Mouse (Mus musculus): ENCODE measurements around the gene Adamts17.

Adamts17 gene

GRCm38 (mm10) chr7:66849316-66849715 lies 9.8 kb downstream of the Adamts17 start:
- Histone ChIP-seq H3K4me1 (replicated peaks; ENCODE audit: low read depth, low read length) (0 out of 2 replicates have a peak, but pooled peaks cover 4% of the 10 kb centered on the region), H3K27me3 (ENCODE audit: insufficient read depth, low read length) (peaks cover 4% of the 10 kb centered on the region; the same call in 1 of the 2 replicates), H3K4me3 (replicated peaks; ENCODE audit: low read length) (no peak overlapping the region), H3K36me3 (ENCODE audit: insufficient read depth, low read length) (no peaks in the 10 kb centered on the region), H3K9me3 (ENCODE audit: low read length) (no peaks in the 10 kb centered on the region)
- TF ChIP-seq CTCF (conservative IDR thresholded peaks at IDR 0.05; ENCODE audit: low read length): no peak
- no peak for TF ChIP-seq POU5F1 (IDR thresholded peaks at IDR 0.05; ENCODE audit: borderline replicate concordance, low read length)
- TF ChIP-seq NANOG (IDR thresholded peaks at IDR 0.05; ENCODE audit: borderline replicate concordance, low read length): no peak

- H3K4me3 ChIP-seq (replicated peaks; ENCODE audit: low read length): no peak overlapping the region
Measured at GRCm38 (mm10) chr7:66852164-66852563, 12.6 kb downstream of the Adamts17 start.

GRCm38 (mm10) chr7:66857610-66858009 lies 18.1 kb downstream of the Adamts17 start:
- TF ChIP-seq POU5F1 (IDR thresholded peaks at IDR 0.05; ENCODE audit: borderline replicate concordance, low read length) (no peak), CTCF (conservative IDR thresholded peaks at IDR 0.05; ENCODE audit: low read length) (no peak), NANOG (IDR thresholded peaks at IDR 0.05; ENCODE audit: borderline replicate concordance, low read length) (no peak)
- Histone ChIP-seq H3K4me3 (replicated peaks; ENCODE audit: low read length) (no peak overlapping the region), H3K27me3 (ENCODE audit: insufficient read depth, low read length) (no peaks in the 10 kb centered on the region), H3K9me3 (ENCODE audit: low read length) (no peaks in the 10 kb centered on the region), H3K4me1 (replicated peaks; ENCODE audit: low read depth, low read length) (0 out of 2 replicates have a peak, but pooled peaks cover 4% of the 10 kb centered on the region), H3K36me3 (ENCODE audit: insufficient read depth, low read length) (no peaks in the 10 kb centered on the region)

More at GRCm38 (mm10) chr7:66852164-66852563, 12.6 kb downstream of the Adamts17 start:
- H3K27me3 ChIP-seq (ENCODE audit: insufficient read depth, low read length): no peaks in the 10 kb centered on the region
- TF ChIP-seq CTCF (conservative IDR thresholded peaks at IDR 0.05; ENCODE audit: low read length): no peak
- no peak for TF ChIP-seq NANOG (IDR thresholded peaks at IDR 0.05; ENCODE audit: borderline replicate concordance, low read length)
- no peak for TF ChIP-seq POU5F1 (IDR thresholded peaks at IDR 0.05; ENCODE audit: borderline replicate concordance, low read length)
- H3K36me3 ChIP-seq (ENCODE audit: insufficient read depth, low read length): no peaks in the 10 kb centered on the region
- H3K9me3 ChIP-seq (ENCODE audit: low read length): no peaks in the 10 kb centered on the region
- 0 out of 2 replicates have a peak, but pooled peaks cover 4% of the 10 kb centered on the region for H3K4me1 ChIP-seq (replicated peaks; ENCODE audit: low read depth, low read length)

- no peaks in the 10 kb centered on the region for H3K9me3 ChIP-seq (ENCODE audit: low read length)
Measured at GRCm38 (mm10) chr7:66858247-66859075, 18.9 kb downstream of the Adamts17 start.

GRCm38 (mm10) chr7:66859220-66859619 lies 19.7 kb downstream of the Adamts17 start:
- no peak for TF ChIP-seq POU5F1 (IDR thresholded peaks at IDR 0.05; ENCODE audit: borderline replicate concordance, low read length)
- no peak for TF ChIP-seq CTCF (conservative IDR thresholded peaks at IDR 0.05; ENCODE audit: low read length)
- no peak for TF ChIP-seq NANOG (IDR thresholded peaks at IDR 0.05; ENCODE audit: borderline replicate concordance, low read length)
- no peaks in the 10 kb centered on the region for H3K27me3 ChIP-seq (ENCODE audit: insufficient read depth, low read length)

More at GRCm38 (mm10) chr7:66858247-66859075, 18.9 kb downstream of the Adamts17 start:
- Histone ChIP-seq H3K27me3 (ENCODE audit: insufficient read depth, low read length) (no peaks in the 10 kb centered on the region), H3K36me3 (ENCODE audit: insufficient read depth, low read length) (no peaks in the 10 kb centered on the region), H3K4me1 (replicated peaks; ENCODE audit: low read depth, low read length) (0 out of 2 replicates have a peak, but pooled peaks cover 4% of the 10 kb centered on the region), H3K4me3 (replicated peaks; ENCODE audit: low read length) (no peak overlapping the region)
- TF ChIP-seq CTCF (conservative IDR thresholded peaks at IDR 0.05; ENCODE audit: low read length) (no peak), NANOG (IDR thresholded peaks at IDR 0.05; ENCODE audit: borderline replicate concordance, low read length) (no peak), POU5F1 (IDR thresholded peaks at IDR 0.05; ENCODE audit: borderline replicate concordance, low read length) (no peak)

GRCm38 (mm10) chr7:66866944-66867718 lies 27.6 kb downstream of the Adamts17 start:
- TF ChIP-seq CTCF (conservative IDR thresholded peaks at IDR 0.05; ENCODE audit: low read length) (no peak), NANOG (IDR thresholded peaks at IDR 0.05; ENCODE audit: borderline replicate concordance, low read length) (no peak), POU5F1 (IDR thresholded peaks at IDR 0.05; ENCODE audit: borderline replicate concordance, low read length) (no peak)
- Histone ChIP-seq H3K36me3 (ENCODE audit: insufficient read depth, low read length) (no peaks in the 10 kb centered on the region), H3K4me3 (replicated peaks; ENCODE audit: low read length) (no peak overlapping the region), H3K9me3 (ENCODE audit: low read length) (peaks cover 4% of the 10 kb centered on the region), H3K27me3 (ENCODE audit: insufficient read depth, low read length) (no peaks in the 10 kb centered on the region), H3K4me1 (replicated peaks; ENCODE audit: low read depth, low read length) (no peaks in the 10 kb centered on the region)

More at GRCm38 (mm10) chr7:66859220-66859619, 19.7 kb downstream of the Adamts17 start:
- no peak overlapping the region for H3K4me3 ChIP-seq (replicated peaks; ENCODE audit: low read length)
- H3K36me3 ChIP-seq (ENCODE audit: insufficient read depth, low read length): no peaks in the 10 kb centered on the region
- no peaks in the 10 kb centered on the region for H3K4me1 ChIP-seq (replicated peaks; ENCODE audit: low read depth, low read length)
- no peaks in the 10 kb centered on the region for H3K9me3 ChIP-seq (ENCODE audit: low read length)

GRCm38 (mm10) chr7:66867719-66868501 lies 28.4 kb downstream of the Adamts17 start:
- Histone ChIP-seq H3K4me3 (replicated peaks; ENCODE audit: low read length) (no peak overlapping the region), H3K9me3 (ENCODE audit: low read length) (peaks cover 4% of the 10 kb centered on the region), H3K27me3 (ENCODE audit: insufficient read depth, low read length) (no peaks in the 10 kb centered on the region), H3K4me1 (replicated peaks; ENCODE audit: low read depth, low read length) (no peaks in the 10 kb centered on the region), H3K36me3 (ENCODE audit: insufficient read depth, low read length) (no peaks in the 10 kb centered on the region)
- TF ChIP-seq CTCF (conservative IDR thresholded peaks at IDR 0.05; ENCODE audit: low read length): no peak
- no peak for TF ChIP-seq POU5F1 (IDR thresholded peaks at IDR 0.05; ENCODE audit: borderline replicate concordance, low read length)
- no peak for TF ChIP-seq NANOG (IDR thresholded peaks at IDR 0.05; ENCODE audit: borderline replicate concordance, low read length)

All from E14TG2a.4 (cell line).